Mouse (Mus musculus) neural tube, embryonic 15.5 days (tissue): Measurements from ENCODE around the gene Fkbp2. TPM values are rescaled to one million over a fixed set of nuclear protein-coding genes. Genes with fewer than 3 reads are reported as not detected.

Source experiments
- ATAC-seq: fragments of 200-750 bp; cut with Nextera tagmentation; 2 replicates; pipeline ENCODE4 v1.8.0; 2017; ENCODE audit warnings: mild to moderate bottlenecking, moderate TSS enrichment, moderate library complexity; ENCODE audit not compliant: low FRiP score
- H3K27ac ChIP-seq: fragments of 300-500 bp; sonication (generic); replicated peaks from 2 replicates; pipeline ENCODE4 v1.5.1; 2015; ENCODE audit warnings: mild to moderate bottlenecking, inconsistent platforms
- H3K27me3 ChIP-seq: fragments of 300-500 bp; sonication (generic); replicated peaks from 2 replicates; pipeline ENCODE4 v1.6.1; 2015; ENCODE audit warnings: inconsistent platforms
- H3K36me3 ChIP-seq: fragments of 300-500 bp; sonication (generic); 2 replicates; pipeline ENCODE4 v1.6.1; 2015; ENCODE audit warnings: inconsistent platforms
- H3K4me1 ChIP-seq: fragments of 300-500 bp; sonication (generic); 2 replicates; pipeline ENCODE4 v1.6.1; 2015; ENCODE audit warnings: inconsistent platforms
- H3K4me2 ChIP-seq: fragments of 300-500 bp; sonication (generic); 2 replicates; pipeline ENCODE4 v1.6.1; 2015; ENCODE audit warnings: inconsistent platforms, mild to moderate bottlenecking, moderate library complexity
- H3K4me3 ChIP-seq: fragments of 300-500 bp; sonication (generic); replicated peaks from 2 replicates; pipeline ENCODE4 v1.5.1; 2015; ENCODE audit warnings: mild to moderate bottlenecking, inconsistent platforms
- H3K9ac ChIP-seq: fragments of 300-500 bp; sonication (generic); replicated peaks from 2 replicates; pipeline ENCODE4 v1.6.1; 2015; ENCODE audit warnings: mild to moderate bottlenecking, inconsistent platforms
- H3K9me3 ChIP-seq: fragments of 300-500 bp; sonication (generic); replicated peaks from 2 replicates; pipeline ENCODE4 v1.6.1; 2016; ENCODE audit warnings: inconsistent platforms
- WGBS: fragments of 180-500 bp; shearing (Covaris S2); methylation state at CpG from one replicate; pipeline ENCODE4 v1.1.7; 2015; ENCODE audit warnings: mixed read lengths; 5-methylcytosine and 5-hydroxymethylcytosine counted together
- polyA plus RNA-seq: library from polyadenylated mRNA; unstranded; fragments of >200 nt; fragmentation: Nextera tagmentation; extraction: Ambion mirVana; gene quantifications from 2 replicates; pipeline ENCODE4 v1.2.1, GENCODE M21; 2015

Fkbp2 gene
- polyA plus RNA-seq, 1 experiment from 2014 or later = 190 TPM

GRCm38 (mm10) chr19:6989251-6989650 is 8.9 kb upstream of the Fkbp2 start:
- no peaks in the 10 kb centered on the region for H3K9me3 ChIP-seq
- H3K4me3 ChIP-seq = no peak overlapping the region
- no peak overlapping the region for H3K27ac ChIP-seq
- peaks cover 12% of the 10 kb centered on the region for H3K36me3 ChIP-seq
- H3K4me2 ChIP-seq = no peak overlapping the region
- no peak overlapping the region for H3K9ac ChIP-seq
- 95% methylated on average over 8 of the region's 8 CpGs for WGBS
- peaks cover 50% of the 10 kb centered on the region for H3K4me1 ChIP-seq
- no peaks in the 10 kb centered on the region for H3K27me3 ChIP-seq
- ATAC-seq = no peak

DNA sequence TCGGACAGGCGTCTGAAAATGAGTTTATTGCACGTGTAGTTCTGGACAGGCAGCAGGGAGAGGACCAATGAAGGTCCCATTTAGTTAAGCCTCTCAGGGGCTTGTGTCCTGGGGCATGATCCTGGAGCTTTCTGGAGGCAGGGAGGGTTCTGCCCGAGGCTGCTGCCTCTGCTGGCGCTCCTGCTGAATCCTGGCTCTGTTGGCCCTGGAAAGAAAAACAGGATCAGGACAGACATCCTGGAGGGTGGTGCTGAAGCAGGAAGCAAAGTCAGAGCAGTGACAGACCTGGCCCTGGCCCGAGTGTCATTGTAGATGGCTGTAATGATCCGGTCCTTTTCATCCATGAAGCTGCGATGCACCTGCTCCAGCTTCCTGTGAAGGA is 7.6 kb upstream of the Fkbp2 start:
- no peaks in the 10 kb centered on the region for H3K9me3 ChIP-seq
- peaks cover 18% of the 10 kb centered on the region for H3K36me3 ChIP-seq
- peak overlapping the region; percentile 92 for H3K9ac ChIP-seq
- H3K4me2 ChIP-seq = peak overlapping the region; percentile 88
- H3K4me3 ChIP-seq = peak overlapping the region; percentile 80
- WGBS = 3% methylated on average over 8 of the region's 8 CpGs
- H3K27me3 ChIP-seq = no peaks in the 10 kb centered on the region
- peaks cover 41% of the 10 kb centered on the region for H3K4me1 ChIP-seq
- H3K27ac ChIP-seq = peak overlapping the region; percentile 86
- ATAC-seq = 0 out of 2 replicates have a peak, but pooled peaks have one; percentile 0

DNA sequence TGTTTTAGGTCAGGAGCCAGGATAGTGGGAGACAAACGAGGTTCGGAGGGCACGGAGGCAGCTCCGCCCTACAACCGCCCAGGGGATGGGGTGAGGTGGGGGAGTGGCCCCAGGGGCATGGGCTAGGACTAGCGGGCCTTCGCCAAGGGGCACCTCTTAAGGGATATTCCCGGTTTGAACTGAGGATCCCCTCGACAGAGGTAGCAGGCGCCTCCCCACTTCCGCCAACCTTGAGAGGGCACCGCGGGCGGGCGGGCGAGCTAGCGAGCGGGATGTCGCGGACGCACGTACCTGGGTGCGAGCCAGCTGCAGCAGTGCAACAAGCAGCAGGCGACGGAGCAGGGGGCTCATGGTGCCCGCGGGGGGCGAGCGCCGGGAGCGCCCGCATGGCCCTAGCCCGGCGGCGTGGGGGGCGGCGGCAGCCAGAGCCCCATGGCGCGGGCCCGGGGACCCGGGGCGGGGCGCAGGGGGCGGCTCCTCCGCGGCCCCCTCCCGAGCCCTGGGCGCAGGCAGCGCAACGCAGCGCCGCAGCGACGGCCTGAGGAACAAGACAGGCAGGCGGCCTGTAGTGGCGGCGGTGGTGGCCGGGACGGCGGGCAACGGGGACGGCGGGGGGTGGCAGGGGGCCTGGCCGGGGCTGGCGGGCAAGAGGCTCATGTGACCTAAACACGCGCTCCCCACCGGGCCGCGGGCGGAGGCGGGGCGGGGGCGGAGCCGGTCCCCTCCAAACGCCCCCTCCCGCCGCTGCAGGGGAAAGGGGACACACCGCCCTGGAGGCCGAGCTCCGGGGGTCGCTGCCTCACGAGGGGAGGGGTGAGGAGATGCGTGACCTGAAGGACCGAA is 7.0 kb upstream of the Fkbp2 start, which contains the start of gene Vegfb:
TSS of gene Vegfb (minus strand) at position 591 of the 843 bp plus-strand sequence.
- WGBS = under 1% methylated on average over 65 of the region's 85 CpGs
- H3K4me3 ChIP-seq = peak within 1 kb of the TSS; percentile 80

GRCm38 (mm10) chr19:6985951-6986708 is 5.8 kb upstream of the Fkbp2 start:
- H3K27me3 ChIP-seq = no peaks in the 10 kb centered on the region
- no peak for ATAC-seq
- H3K27ac ChIP-seq = peak overlapping the region; percentile 86
- H3K4me3 ChIP-seq = peak overlapping the region; percentile 80
- peak overlapping the region; percentile 88 for H3K4me2 ChIP-seq
- WGBS = 83% methylated on average over 10 of the region's 10 CpGs
- H3K9me3 ChIP-seq = no peaks in the 10 kb centered on the region
- peak overlapping the region; percentile 92; the same call in 1 of the 2 replicates for H3K9ac ChIP-seq
- H3K36me3 ChIP-seq = peaks cover 27% of the 10 kb centered on the region
- H3K4me1 ChIP-seq = peaks cover 33% of the 10 kb centered on the region

More for the DNA sequence above, 7.0 kb upstream of the Fkbp2 start, which contains the start of gene Vegfb:
- peak within 1 kb of the TSS; percentile 86 for H3K27ac ChIP-seq
- peaks cover 38% of the 10 kb centered on the region for H3K4me1 ChIP-seq
- peaks cover 24% of the 10 kb centered on the region for H3K36me3 ChIP-seq
- H3K4me2 ChIP-seq = peak within 1 kb of the TSS; percentile 88
- peak; percentile 56 for ATAC-seq
- H3K9ac ChIP-seq = peak within 1 kb of the TSS; percentile 92
- no peaks in the 10 kb centered on the region for H3K9me3 ChIP-seq
- H3K27me3 ChIP-seq = no peaks in the 10 kb centered on the region

DNA sequence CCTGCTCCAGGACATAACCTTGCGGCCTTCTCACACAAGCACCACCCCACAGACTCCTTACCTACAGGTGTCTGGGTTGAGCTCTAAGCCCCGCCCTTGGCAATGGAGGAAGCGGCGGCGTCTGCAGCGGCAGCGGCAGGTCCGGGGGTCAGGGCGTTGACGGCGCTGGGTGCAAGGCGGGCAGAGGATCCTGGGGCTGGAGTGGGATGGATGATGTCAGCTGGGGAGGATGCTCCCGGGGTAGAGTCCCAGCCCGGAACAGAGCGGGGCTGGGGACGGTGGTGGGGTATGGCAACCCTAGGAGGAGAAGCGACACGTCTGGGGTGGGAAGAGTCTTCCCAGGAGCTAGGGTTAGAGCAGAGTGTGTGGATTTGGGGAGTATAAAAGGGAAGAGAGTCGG is 5.0 kb upstream of the Fkbp2 start:
- Histone ChIP-seq H3K4me3 (no peak overlapping the region), H3K27me3 (no peaks in the 10 kb centered on the region), H3K9ac (no peak overlapping the region), H3K9me3 (no peaks in the 10 kb centered on the region), H3K4me1 (peaks cover 38% of the 10 kb centered on the region), H3K4me2 (no peak overlapping the region), H3K27ac (no peak overlapping the region), H3K36me3 (peaks cover 27% of the 10 kb centered on the region)
- 84% methylated on average over 19 of the region's 19 CpGs for WGBS
- no peak for ATAC-seq

- 38% methylated on average over 5 of the region's 5 CpGs for WGBS
- Histone ChIP-seq H3K9me3 (no peaks in the 10 kb centered on the region), H3K9ac (no peak overlapping the region), H3K27me3 (no peaks in the 10 kb centered on the region), H3K4me1 (peaks cover 49% of the 10 kb centered on the region), H3K4me2 (no peak overlapping the region), H3K36me3 (peaks cover 27% of the 10 kb centered on the region), H3K27ac (no peak overlapping the region), H3K4me3 (no peak overlapping the region)
- no peak for ATAC-seq
Observed at GRCm38 (mm10) chr19:6983621-6984020, 3.3 kb upstream of the Fkbp2 start.

DNA sequence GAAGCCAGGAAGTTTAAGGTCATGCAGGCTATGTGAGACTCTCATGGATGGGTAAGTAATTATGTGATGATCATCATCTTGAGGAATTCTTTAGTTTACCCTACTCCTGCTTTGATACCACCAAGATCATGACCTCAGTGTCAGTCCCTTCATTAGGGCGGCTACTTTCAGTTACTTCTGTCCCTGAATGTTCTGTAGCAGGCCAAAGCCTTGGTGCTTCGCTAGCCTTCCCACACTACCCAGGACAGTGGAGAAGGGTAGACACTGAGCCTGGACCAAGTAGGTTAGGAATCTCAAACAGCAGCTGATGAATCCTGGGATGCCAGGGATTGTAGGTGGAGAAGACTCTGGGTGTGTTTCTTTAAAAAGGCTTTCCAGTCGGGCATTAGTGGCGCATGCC is 1.2 kb upstream of the Fkbp2 start:
- Histone ChIP-seq H3K4me2 (peak overlapping the region; percentile 82), H3K4me1 (peaks cover 56% of the 10 kb centered on the region), H3K9me3 (no peaks in the 10 kb centered on the region), H3K4me3 (peak overlapping the region; percentile 71; the same call in 1 of the 2 replicates), H3K9ac (no peak overlapping the region), H3K36me3 (peaks cover 41% of the 10 kb centered on the region), H3K27ac (no peak overlapping the region), H3K27me3 (no peaks in the 10 kb centered on the region)
- 93% methylated on average over 4 of the region's 4 CpGs for WGBS
- no peak for ATAC-seq

- H3K9me3 ChIP-seq = no peaks in the 10 kb centered on the region
- peak overlapping the region; percentile 71 for H3K4me3 ChIP-seq
- no peaks in the 10 kb centered on the region for H3K27me3 ChIP-seq
- H3K9ac ChIP-seq = peak overlapping the region; percentile 74
- ATAC-seq = peak; percentile 90
- WGBS = under 1% methylated on average over 58 of the region's 59 CpGs
- peak overlapping the region; percentile 99 for H3K27ac ChIP-seq
- peaks cover 30% of the 10 kb centered on the region for H3K36me3 ChIP-seq
- H3K4me1 ChIP-seq = peaks cover 53% of the 10 kb centered on the region
- peak overlapping the region; percentile 82 for H3K4me2 ChIP-seq
Observed at GRCm38 (mm10) chr19:6979486-6980380, 568 bp downstream of the Fkbp2 start.

DNA sequence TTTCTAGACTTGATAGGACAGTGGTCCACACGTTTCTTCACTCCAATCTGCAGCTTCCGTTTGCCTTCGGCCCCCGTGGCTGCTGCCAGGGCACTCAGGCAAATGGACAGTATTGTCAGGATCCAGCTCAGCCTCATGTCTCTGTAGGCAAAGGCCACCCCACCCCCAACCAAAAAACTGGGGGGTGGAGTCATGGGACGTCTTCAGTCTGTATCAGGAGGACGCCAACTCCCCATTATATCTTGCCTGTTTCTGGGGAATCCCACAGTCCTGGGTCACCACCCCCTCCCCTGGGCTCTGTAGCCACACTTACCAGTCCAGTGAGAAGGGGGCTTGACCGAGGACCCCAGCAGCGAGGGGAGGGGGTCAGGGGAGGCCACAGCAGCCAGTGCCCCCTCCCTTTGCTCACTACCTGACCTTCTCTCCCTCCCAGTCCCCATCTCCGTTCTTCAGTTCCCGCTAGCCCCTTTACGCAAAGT is 1.3 kb downstream of the Fkbp2 start:
- Histone ChIP-seq H3K27ac (peak overlapping the region; percentile 99), H3K4me2 (peak overlapping the region; percentile 82), H3K27me3 (no peaks in the 10 kb centered on the region), H3K4me1 (peaks cover 55% of the 10 kb centered on the region), H3K36me3 (peaks cover 29% of the 10 kb centered on the region), H3K9me3 (no peaks in the 10 kb centered on the region), H3K9ac (peak overlapping the region; percentile 49), H3K4me3 (peak overlapping the region; percentile 71)
- ATAC-seq = no peak
- WGBS = 9% methylated on average over 11 of the region's 11 CpGs

- peak overlapping the region; percentile 99 for H3K27ac ChIP-seq
- H3K9me3 ChIP-seq = no peaks in the 10 kb centered on the region
- H3K4me3 ChIP-seq = peak overlapping the region; percentile 71
- WGBS = 49% methylated on average over 3 of the region's 3 CpGs
- no peak for ATAC-seq
- no peaks in the 10 kb centered on the region for H3K27me3 ChIP-seq
- peak overlapping the region; percentile 49; the same call in 1 of the 2 replicates for H3K9ac ChIP-seq
- H3K4me1 ChIP-seq = peaks cover 59% of the 10 kb centered on the region
- peak overlapping the region; percentile 82 for H3K4me2 ChIP-seq
- H3K36me3 ChIP-seq = peaks cover 25% of the 10 kb centered on the region
Observed at GRCm38 (mm10) chr19:6978639-6978974, 1.7 kb downstream of the Fkbp2 start.
